Mouse (Mus musculus): ENCODE measurements around the gene Snap91.

The Snap91 gene

DNA sequence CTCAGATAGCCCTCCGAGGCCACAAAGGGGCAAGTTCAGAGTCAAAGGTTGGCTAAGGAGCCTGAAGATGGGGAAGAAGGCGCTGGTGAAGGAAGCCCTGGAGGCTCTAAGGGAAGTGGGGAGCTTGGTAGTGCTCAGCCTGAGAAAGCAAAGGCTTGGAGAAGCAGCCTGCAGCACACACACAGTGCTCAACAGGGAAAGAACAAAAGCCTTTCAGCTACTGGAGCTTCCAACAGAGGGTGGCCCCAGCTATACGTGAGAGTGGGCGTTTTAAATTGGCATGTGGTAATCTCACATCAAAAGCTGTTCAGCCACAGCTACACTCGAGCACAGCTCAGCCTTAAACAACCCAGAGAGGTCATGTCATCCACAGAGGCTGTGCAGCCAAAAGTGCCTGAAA lies 67.1 kb downstream of the Snap91 start:
- no peak for DNase-seq

DNA sequence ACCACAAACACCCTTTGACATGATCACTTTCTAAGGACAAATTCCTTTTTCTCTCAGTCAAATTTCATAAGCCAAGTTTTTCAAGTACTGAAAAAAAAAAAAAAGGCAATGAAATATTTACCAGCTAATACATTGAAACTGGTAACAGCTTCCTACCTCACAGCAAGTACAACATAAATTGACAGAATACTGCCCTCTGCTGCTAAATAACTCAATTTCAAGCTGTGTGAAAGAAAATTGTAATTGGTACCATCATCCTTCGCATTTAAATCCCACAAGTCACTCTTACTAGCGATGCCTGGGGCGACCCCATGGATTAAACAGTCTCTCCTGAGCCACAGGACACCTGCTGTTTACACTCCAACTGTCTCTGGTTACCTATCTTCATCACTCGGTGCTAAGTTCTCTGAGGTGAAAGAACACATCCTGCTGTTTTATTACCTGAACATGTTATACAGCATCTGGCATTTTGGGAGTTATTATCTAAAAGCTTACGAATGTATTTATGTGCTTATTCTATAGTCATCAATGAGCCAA lies 69.7 kb downstream of the Snap91 start:
- no peak for DNase-seq

DNA sequence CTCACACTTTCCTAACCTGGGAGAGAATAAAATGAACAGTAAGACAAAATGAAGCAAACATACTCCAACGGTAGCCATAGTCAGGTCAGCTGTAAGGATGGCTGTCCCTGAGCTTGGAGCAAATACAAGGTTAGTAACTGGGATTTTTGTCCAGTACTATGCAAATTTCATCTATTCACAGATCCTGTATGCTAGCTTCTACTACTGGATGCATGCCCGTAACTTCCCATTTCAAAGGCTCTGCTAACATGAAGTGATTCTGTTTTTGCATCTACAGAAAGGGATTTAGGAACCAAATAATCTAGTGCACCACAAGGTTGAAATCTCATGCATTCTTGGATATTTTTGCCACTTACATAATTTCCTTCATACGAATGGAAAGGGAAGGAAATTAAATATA lies 70.2 kb downstream of the Snap91 start:
- no peak for DNase-seq

GRCm38 (mm10) chr9:86800600-86801163 lies 79.8 kb downstream of the Snap91 start:
- DNase-seq: no peak

DNA sequence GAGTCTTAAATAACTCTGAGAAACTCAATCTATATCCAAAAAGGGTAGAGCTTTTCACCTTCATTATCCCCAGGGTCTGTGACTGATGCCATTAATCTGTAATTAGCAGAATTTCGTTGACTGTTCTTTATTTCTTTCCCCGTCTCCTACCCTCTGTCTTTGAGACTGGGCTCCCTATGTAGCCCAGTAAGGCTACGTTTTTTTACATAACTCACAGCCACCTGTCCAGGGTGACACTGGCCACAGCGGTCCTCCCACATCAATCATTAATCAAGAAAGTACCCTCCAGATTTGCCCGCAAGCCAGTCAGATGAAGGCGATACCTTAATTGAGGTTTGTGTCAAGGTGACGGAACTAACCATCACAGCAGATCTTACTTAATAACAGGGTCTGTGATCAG lies 81.4 kb downstream of the Snap91 start:
- DNase-seq: no peak

DNA sequence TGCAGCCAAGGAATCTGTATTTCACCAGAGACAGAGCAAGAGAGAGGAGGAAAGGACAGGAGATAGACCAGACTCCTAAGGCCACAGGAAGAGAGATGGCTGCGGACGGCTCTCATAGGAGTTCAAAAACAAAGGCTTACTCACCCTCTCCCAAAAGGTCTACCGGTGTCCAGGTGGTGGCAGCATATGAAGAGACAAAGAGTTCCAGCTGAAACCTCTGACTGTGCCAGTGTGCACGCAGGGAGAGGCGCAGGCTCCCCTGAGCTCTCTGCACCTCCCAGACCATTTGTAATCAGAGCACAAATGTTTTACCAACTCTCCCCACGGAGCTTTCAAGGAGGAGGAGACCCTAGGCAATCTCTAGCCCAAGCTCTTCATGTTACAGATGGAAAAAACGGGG lies 81.8 kb downstream of the Snap91 start:
- DNase-seq: no peak

DNA sequence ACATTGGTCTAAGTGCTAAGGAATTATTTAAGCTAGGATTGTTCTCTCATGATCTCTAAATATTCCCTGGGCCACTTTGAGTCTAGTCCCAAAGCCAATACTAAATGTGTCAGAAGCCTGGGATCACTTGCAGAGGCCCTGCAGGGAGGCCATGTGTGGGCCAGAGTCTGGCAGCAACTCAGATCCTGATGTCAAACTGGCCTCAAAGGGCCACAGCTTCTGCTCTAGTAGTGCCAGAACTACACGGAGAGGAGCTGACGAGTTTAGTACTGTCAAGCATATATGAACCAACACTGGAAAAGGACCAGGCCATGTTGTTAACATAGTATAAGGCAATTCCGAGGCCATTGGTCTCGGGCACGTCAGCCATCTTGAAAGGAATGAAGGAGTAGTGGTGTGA lies 82.3 kb downstream of the Snap91 start:
- no peak for DNase-seq

GRCm38 (mm10) chr9:86797553-86797952 lies 82.9 kb downstream of the Snap91 start:
- DNase-seq: no peak

DNA sequence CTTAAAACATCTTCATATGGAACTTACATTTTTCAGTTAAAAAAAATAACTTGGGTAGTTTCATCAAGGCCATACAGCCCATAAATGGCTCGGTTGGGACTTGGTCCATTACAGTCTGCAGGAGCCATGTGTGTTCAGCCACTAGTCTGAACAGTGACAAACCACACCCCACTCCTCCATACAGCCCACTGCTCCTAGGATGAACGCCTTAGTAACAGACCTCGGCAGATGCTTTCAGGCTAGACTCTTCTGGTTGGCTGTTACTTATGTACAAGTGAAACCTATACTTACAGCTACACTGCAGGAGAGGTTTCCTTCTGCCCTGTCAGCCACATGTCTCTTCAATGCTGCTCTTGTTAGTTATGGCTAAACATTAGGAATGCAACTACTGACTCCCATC lies 85.2 kb downstream of the Snap91 start:
- no peak for DNase-seq

- DNase-seq: no peak
These were observed 88.5 kb downstream of the Snap91 start for GRCm38 (mm10) chr9:86791927-86792326.

DNA sequence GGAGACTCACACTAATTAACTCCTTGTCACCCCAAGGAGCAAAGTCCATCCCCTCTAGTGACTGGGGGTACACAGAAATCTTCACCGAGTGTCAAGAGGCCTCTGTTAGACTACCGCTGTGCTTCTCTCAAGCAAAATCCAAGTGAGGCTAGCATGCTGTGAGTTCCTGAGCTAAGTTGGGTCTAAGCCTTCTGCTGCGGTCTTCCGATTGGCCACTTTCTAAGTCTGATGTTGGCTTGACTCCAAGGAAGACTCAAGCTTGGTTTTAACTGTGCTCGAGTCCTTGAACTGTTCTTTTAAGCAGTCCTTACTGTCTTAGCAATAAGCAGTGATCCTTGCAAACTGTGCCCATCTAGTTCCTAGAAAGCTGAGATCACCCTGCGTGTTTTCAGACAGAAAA lies 91.3 kb downstream of the Snap91 start:
- DNase-seq: no peak

- DNase-seq: no peak
These were observed 97.6 kb downstream of the Snap91 start for GRCm38 (mm10) chr9:86782836-86783235.

- no peak for DNase-seq
These were observed 99.0 kb downstream of the Snap91 start for GRCm38 (mm10) chr9:86781426-86781825.

DNA sequence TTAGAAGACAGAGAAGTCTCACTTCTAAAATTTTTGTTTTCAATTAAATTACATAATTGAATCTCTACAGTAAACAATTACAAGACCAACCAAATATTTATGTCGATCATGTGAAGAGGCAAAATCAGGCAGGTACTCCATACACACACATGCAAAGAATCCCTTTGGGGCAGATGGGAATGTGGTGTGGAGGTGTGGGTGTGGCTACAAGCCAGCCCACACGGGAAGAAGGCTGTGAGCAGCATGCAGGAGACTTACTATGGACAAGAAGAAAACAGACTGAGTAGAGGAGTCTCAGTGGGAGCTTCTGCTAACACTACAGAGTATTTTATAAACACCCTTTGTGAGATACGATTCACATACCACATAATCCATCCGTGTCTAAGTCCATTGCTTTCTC lies 102.2 kb downstream of the Snap91 start:
- no peak for DNase-seq

DNA sequence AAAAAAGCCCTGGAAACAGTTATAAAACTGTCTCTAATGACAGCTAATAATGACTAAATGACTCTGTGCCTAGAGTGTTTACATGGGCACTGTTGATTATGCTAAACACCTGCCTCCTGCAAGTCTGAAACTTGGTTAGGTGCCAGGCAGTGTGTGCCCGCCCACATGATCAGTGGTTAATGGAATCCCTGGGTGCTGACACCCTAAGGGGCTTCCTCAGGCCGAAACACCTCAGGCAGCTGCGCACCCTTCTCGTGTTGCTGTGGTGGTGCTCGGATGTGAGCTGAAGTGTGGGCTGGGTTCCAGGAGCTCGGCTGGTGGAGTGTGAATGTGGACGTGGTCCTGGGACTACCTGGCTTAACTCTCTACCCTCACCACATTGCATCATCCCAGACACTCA lies 103.1 kb downstream of the Snap91 start:
- DNase-seq: no peak

DNA sequence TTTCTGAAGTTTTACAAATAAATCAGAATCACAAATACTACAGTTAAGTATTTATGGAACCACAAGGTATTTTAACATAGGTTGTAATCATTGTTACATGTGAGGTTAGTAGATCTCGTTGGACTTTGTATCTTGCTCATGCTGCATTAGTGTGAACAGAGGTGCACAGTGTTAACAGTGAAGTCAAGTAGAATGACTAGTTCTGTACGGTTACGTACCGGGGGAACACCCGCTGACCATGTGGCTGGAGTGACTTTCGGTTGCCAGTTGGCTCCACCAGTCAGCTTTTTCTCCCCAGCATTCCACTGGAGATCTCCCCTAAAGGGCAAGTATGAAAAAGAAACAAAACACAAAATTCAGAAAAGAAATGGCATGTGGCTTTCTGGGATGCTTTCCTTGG lies 105.1 kb downstream of the Snap91 start:
- DNase-seq: no peak

GRCm38 (mm10) chr9:86773996-86774395 lies 106.5 kb downstream of the Snap91 start:
- no peak for DNase-seq

- DNase-seq: no peak
These were observed 107.6 kb downstream of the Snap91 start for GRCm38 (mm10) chr9:86772897-86773296.

DNA sequence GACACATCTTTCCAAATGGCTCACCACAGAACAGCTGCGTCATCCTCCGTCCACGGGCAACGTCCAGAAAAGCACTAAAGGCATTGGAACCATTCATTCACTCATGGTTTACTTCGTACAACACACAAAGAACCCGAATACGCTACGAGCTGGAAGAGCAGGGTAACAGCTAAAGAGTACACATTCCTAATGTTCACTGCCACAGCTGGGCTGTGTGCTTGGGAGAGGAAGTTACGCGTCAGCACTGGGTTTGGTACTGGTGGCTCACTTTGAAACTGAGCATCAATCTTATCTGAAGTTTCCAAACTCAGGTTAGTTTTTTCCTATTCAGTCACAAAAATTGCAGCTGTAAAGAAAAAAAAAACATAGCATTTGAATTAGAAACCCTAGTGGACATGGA lies 113.5 kb downstream of the Snap91 start:
- DNase-seq: no peak

DNA sequence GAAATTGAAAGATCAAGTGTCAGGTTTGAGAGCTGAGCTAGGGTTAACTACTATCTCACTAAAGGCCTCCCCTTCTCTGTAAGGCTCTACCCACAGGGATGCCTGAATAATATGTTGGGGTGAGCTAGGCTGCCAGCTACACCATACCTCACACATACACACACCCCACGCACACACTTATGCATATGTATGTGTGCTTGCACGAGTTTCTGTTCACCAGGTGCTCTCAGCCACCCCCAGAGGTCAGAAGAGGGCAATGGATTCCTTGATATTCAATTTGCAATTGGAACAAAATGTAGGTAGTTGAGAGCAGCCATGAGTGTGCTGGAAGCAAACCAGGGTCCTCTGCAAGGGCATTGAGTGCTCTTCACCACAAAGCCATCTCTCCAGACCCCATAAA lies 116.5 kb downstream of the Snap91 start:
- DNase-seq: no peak

DNA sequence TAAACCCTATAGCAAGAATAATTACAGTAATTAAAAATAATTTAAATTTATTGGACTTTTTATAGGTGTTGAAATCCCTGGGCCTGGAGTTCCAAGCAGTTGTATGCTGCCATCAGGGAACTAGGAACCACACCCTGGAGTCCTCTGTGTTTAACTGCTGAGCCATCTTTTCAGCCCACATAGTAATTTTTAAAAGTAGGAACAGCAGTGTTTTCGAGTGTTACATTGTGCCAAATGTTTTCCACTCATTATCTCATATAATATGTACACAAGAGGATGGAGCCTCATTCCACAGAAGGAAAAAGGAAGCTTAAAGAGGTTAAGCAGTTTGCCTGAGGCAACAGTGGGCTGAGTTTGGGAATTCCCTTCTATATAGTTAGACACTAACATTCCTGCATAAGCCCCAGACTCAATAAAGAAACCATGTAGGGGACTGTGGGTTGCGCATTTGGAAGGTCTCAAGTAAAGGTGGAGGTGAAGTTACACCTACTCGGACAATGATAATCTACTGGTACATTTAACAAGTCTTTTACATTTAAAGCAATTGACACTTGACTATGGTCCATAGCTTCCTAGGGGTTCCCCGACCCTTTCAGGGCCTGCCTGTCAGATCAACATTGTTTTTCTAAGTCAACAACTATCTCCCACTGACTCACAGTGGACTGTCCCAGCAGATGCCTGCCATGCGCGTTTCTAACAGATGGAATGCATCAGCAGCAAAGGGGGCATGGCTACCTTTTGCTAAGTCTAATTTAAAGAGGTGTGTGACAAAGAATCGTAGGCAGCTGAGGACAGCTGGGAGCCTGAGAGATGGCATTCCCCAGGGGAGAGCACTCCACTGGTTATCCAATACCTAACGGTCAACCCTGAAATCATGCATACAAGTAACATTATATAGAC lies 117.7 kb downstream of the Snap91 start:
- DNase-seq: no peak

DNA sequence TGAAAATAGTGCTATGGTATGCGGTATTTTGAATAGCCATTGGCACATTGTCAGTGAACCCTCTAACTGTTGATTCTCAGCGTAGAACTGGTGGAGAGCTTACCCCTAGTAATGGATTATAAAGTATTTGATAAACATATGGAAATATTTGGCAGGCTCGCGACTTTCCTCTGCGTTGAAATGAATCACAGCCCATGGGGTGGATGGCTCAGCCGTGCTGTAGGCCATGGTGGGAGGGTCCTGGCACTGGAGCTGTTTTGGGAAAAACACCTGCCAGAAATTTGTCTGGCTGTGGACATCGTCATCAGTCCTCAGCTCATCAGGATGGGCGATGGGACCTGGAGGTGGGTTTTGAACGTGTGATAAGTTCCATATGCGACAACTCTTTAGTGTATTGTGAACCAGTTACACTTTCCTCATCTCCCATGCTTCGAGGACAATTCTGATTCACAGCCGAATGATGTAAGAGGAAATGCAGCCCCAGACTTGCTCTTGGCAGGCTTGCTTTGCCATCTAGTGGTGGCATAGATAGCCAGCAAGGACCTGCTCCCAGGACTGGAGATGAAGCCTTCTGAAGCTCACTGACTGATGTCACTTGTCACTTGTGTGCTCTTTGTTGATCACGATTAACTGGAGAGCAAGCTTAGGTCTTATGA lies 134.4 kb downstream of the Snap91 start:
- peak; percentile 36 for DNase-seq

DNA sequence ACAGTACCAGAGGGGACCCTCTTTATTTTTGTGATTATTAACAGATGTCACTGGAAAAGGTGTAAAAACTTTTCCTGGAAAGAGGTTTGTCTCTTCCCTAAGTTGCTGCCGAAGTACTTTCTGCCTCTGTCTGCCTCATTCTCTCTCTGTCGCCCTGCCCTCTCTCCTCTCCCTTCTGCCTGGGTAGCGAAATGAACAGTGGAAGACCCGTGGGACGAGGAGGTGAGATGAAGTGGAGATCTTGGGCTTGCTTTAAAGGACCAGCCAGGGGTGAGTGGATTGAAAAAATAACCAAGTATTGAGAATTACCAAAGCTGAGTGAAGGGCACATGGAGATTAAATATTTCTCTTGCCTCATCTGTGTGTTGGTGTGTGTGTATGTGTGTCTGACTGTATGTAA lies 136.4 kb downstream of the Snap91 start:
- DNase-seq: no peak

All from thymus, postnatal 4 days (tissue).